In genomic region chr6:36797066-36797655, GRCm38 (mm10) we compare ENCODE assay signal across 15 mouse cellular contexts. TPM values are rescaled to one million over a fixed set of nuclear protein-coding genes. Genes with fewer than 3 reads are reported as not detected.
DNase-seq lines count a peak whose midpoint lies in the region; ATAC-seq and TF ChIP-seq lines count a peak whose summit lies in the region.
"Had no signal": no experiment of that assay in that cellular context is flagged by ENCODE, and none has a peak within 500 bp of the region (broad histone marks: within the 10 kb centered on the region; RNA-seq: fewer than 3 reads in every experiment).

No protein-coding gene starts in this region.

- H3K4me3 ChIP-seq in cerebellum, adult 2 months (replicated peaks; ENCODE audit: insufficient read depth, low read depth, low read length) = no peak overlapping the region
- no peak overlapping the region for H3K4me3 ChIP-seq in limb, embryonic 11.5 days (ENCODE audit: low read depth, low read length)
- H3K4me3 ChIP-seq in limb, embryonic 10.5 days = no peak overlapping the region
- no peak overlapping the region for H3K4me3 ChIP-seq in hindbrain, embryonic 15.5 days
- no peak overlapping the region for H3K4me3 ChIP-seq in neural tube, embryonic 15.5 days (replicated peaks)
- H3K4me3 ChIP-seq: heart, embryonic 10.5 days; limb, embryonic 12.5 days had no signal

- no peaks in the 10 kb centered on the region for H3K27me3 ChIP-seq in cerebellum, adult 2 months (ENCODE audit: control insufficient read depth, insufficient read depth, low read length)
- no peaks in the 10 kb centered on the region for H3K27me3 ChIP-seq in limb, embryonic 11.5 days (ENCODE audit: control insufficient read depth, insufficient read depth, low read length)
- no peaks in the 10 kb centered on the region for H3K27me3 ChIP-seq in limb, embryonic 10.5 days (ENCODE audit: low read depth, poor library complexity, severe bottlenecking)
- no peaks in the 10 kb centered on the region for H3K27me3 ChIP-seq in hindbrain, embryonic 15.5 days
- no peaks in the 10 kb centered on the region for H3K27me3 ChIP-seq in neural tube, embryonic 15.5 days (replicated peaks)
- H3K27me3 ChIP-seq: limb, embryonic 12.5 days had no signal

- ATAC-seq in limb, embryonic 11.5 days (ENCODE audit: insufficient number of reproducible peaks, low FRiP score, low TSS enrichment, low read depth) = no peak
- peak; percentile 55 for ATAC-seq in hindbrain, embryonic 15.5 days (ENCODE audit: low FRiP score, low read depth)
- ATAC-seq in neural tube, embryonic 15.5 days (ENCODE audit: low FRiP score) = peak; percentile 36; the same call in 1 of the 2 replicates

- no peak overlapping the region for H3K4me2 ChIP-seq in limb, embryonic 11.5 days (ENCODE audit: low read depth, severe bottlenecking)
- peak overlapping the region; percentile 15; the same call in 1 of the 2 replicates for H3K4me2 ChIP-seq in hindbrain, embryonic 15.5 days
- H3K4me2 ChIP-seq in neural tube, embryonic 15.5 days = peak overlapping the region; percentile 3; the same call in 1 of the 2 replicates
- H3K4me2 ChIP-seq: limb, embryonic 12.5 days had no signal

- no peak for TF ChIP-seq POLR2A in cerebellum, adult 2 months (IDR thresholded peaks at IDR 0.05; ENCODE audit: borderline replicate concordance, insufficient read depth, low read length)

- H3K27ac ChIP-seq in cerebellum, adult 2 months (ENCODE audit: insufficient read depth, low read length) = peak overlapping the region; percentile 56; the same call in 1 of the 2 replicates
- H3K27ac ChIP-seq in limb, embryonic 11.5 days (replicated peaks; ENCODE audit: low read depth, low read length) = no peak overlapping the region
- H3K27ac ChIP-seq in limb, embryonic 10.5 days = no peak overlapping the region
- H3K27ac ChIP-seq in hindbrain, embryonic 15.5 days (replicated peaks) = peak overlapping the region; percentile 73
- H3K27ac ChIP-seq in neural tube, embryonic 15.5 days (replicated peaks) = peak overlapping the region; percentile 67
- H3K27ac ChIP-seq: heart, embryonic 10.5 days; limb, embryonic 12.5 days; macrophage had no signal

- WGBS in cerebellum, adult 2 months = 75% methylated on average over 3 of the region's 3 CpGs
- 35% methylated on average over 3 of the region's 3 CpGs for WGBS in limb, embryonic 11.5 days
- WGBS in limb, embryonic 10.5 days = 62% methylated on average over 3 of the region's 3 CpGs
- WGBS in hindbrain, embryonic 15.5 days = 18% methylated on average over 3 of the region's 3 CpGs
- 19% methylated on average over 3 of the region's 3 CpGs for WGBS in neural tube, embryonic 15.5 days

- H3K4me1 ChIP-seq in cerebellum, adult 2 months (ENCODE audit: control insufficient read depth, insufficient read depth, low read length) = no peaks in the 10 kb centered on the region; the same call in 1 of the 2 replicates
- peaks cover 10% of the 10 kb centered on the region for H3K4me1 ChIP-seq in limb, embryonic 11.5 days (ENCODE audit: control insufficient read depth, insufficient read depth, low read length)
- H3K4me1 ChIP-seq in limb, embryonic 10.5 days = peaks cover 23% of the 10 kb centered on the region
- H3K4me1 ChIP-seq in hindbrain, embryonic 15.5 days (replicated peaks) = peaks cover 33% of the 10 kb centered on the region
- H3K4me1 ChIP-seq in neural tube, embryonic 15.5 days = peaks cover 11% of the 10 kb centered on the region

- H3K9ac ChIP-seq in limb, embryonic 11.5 days (ENCODE audit: low read length) = no peak overlapping the region
- no peak overlapping the region for H3K9ac ChIP-seq in hindbrain, embryonic 15.5 days
- H3K9ac ChIP-seq in neural tube, embryonic 15.5 days (replicated peaks) = no peak overlapping the region
- H3K9ac ChIP-seq: limb, embryonic 12.5 days had no signal

- no peaks in the 10 kb centered on the region for H3K36me3 ChIP-seq in limb, embryonic 11.5 days (ENCODE audit: control insufficient read depth, insufficient read depth, low read length)
- H3K36me3 ChIP-seq in limb, embryonic 10.5 days = peaks cover 89% of the 10 kb centered on the region
- H3K36me3 ChIP-seq in hindbrain, embryonic 15.5 days = no peaks in the 10 kb centered on the region
- no peaks in the 10 kb centered on the region for H3K36me3 ChIP-seq in neural tube, embryonic 15.5 days
- H3K36me3 ChIP-seq: heart, embryonic 10.5 days had no signal

- H3K9me3 ChIP-seq in limb, embryonic 11.5 days (ENCODE audit: control insufficient read depth, low read length) = no peaks in the 10 kb centered on the region
- H3K9me3 ChIP-seq in limb, embryonic 10.5 days (replicated peaks) = no peaks in the 10 kb centered on the region
- no peaks in the 10 kb centered on the region for H3K9me3 ChIP-seq in hindbrain, embryonic 15.5 days
- no peaks in the 10 kb centered on the region for H3K9me3 ChIP-seq in neural tube, embryonic 15.5 days (replicated peaks)
- H3K9me3 ChIP-seq: heart, embryonic 10.5 days; limb, embryonic 12.5 days had no signal

- no peak for TF ChIP-seq CTCF in cerebellum, adult 2 months (IDR thresholded peaks at IDR 0.05; ENCODE audit: borderline replicate concordance, insufficient read depth, low read depth, low read length)

- DNase-seq in cerebellum, adult 2 months = no peak
- DNase-seq in cerebellum, postnatal 25 days = no peak
- peak; percentile 27 for DNase-seq in limb, embryonic 11.5 days (ENCODE audit: low spot score)
- no peak for DNase-seq in limb, embryonic 10.5 days (ENCODE audit: low spot score)
- DNase-seq in urinary bladder, postnatal 4 days (ENCODE audit: low spot score in 2 of 2) = no peak
- DNase-seq in embryo, embryonic 11 days = no peak
- DNase-seq: cerebellum, adult 11-12 months; gastrocnemius, postnatal 10 days; kidney, adult 9 months; thymus, adult 2 months had no signal

RNA-seq across cellular contexts. Expression of gene Ptn, which starts 12.9 kb away (rescaled TPM):
- 195 and 216 TPM in 2 replicates for polyA plus RNA-seq in cerebellum, adult 2 months (2012; rRNA removed)
- polyA plus RNA-seq in limb, embryonic 11.5 days (2014; fragmentation: Nextera tagmentation; extraction: Ambion mirVana) = 616 and 623 TPM in 2 replicates
- 587 and 597 TPM in 2 replicates for polyA plus RNA-seq in limb, embryonic 10.5 days (2016; fragmentation: Nextera tagmentation; extraction: Ambion mirVana)
- 786 and 825 TPM in 2 replicates for polyA plus RNA-seq in hindbrain, embryonic 15.5 days (2015; fragmentation: Nextera tagmentation; extraction: Ambion mirVana)
- polyA plus RNA-seq in neural tube, embryonic 15.5 days (2015; fragmentation: Nextera tagmentation; extraction: Ambion mirVana) = 623 and 715 TPM in 2 replicates

Comparison
In these comparisons a context has a peak if more than half of its experiments do, and no peak if none do; other contexts are left out.
1. H3K27ac ChIP-seq: peak in cerebellum, adult 2 months (single experiment), hindbrain, embryonic 15.5 days (single experiment) and neural tube, embryonic 15.5 days (single experiment); none in limb, embryonic 11.5 days (single experiment) and limb, embryonic 10.5 days (single experiment).